28 mouse cellular contexts compared by ENCODE assay signal in genomic region chr6:113424187-113424586, GRCm38 (mm10). TPM values are rescaled to one million over a fixed set of nuclear protein-coding genes. Genes with fewer than 3 reads are reported as not detected.
A peak's percentile ranks its signal among the peaks of the same experiment; 100 is the strongest.
DNase-seq lines count a peak whose midpoint lies in the region; ATAC-seq and TF ChIP-seq lines count a peak whose summit lies in the region.
"Had no signal": no experiment of that assay in that cellular context is flagged by ENCODE, and none has a peak within 500 bp of the region (broad histone marks: within the 10 kb centered on the region; RNA-seq: fewer than 3 reads in every experiment).

No protein-coding gene starts in this region.

- ATAC-seq in heart, embryonic 12.5 days (ENCODE audit: insufficient number of reproducible peaks, low FRiP score) = no peak
- ATAC-seq in kidney, embryonic 14.5 days (ENCODE audit: low FRiP score, low TSS enrichment) = no peak
- no peak for ATAC-seq in kidney, embryonic 15.5 days (replicated peaks; ENCODE audit: low FRiP score)
- peak; percentile 30; the same call in 1 of the 2 replicates for ATAC-seq in stomach, embryonic 15.5 days (ENCODE audit: insufficient read depth, low FRiP score, low read depth)
- no peak for ATAC-seq in stomach, postnatal 0 days (ENCODE audit: low FRiP score, low TSS enrichment)
- ATAC-seq: CD4-positive, CD25-positive, alpha-beta regulatory T cell, adult 4 months; forebrain, embryonic 13.5 days; forebrain, embryonic 16.5 days had no signal

- intact Hi-C loops in heart, adult 2 months (cut with DNase I) = loop anchor here (5.0 kb wide), 1 partner anchor 252 kb away; no protein-coding TSS in a partner anchor

- no peaks in the 10 kb centered on the region for H3K27me3 ChIP-seq in heart, adult 2 months (ENCODE audit: control insufficient read depth, insufficient read depth, low read length)
- H3K27me3 ChIP-seq in heart, embryonic 12.5 days (replicated peaks) = no peaks in the 10 kb centered on the region
- no peaks in the 10 kb centered on the region for H3K27me3 ChIP-seq in kidney, adult 2 months (replicated peaks; ENCODE audit: control insufficient read depth, insufficient read depth, low read length)
- H3K27me3 ChIP-seq in kidney, embryonic 14.5 days (ENCODE audit: control insufficient read depth, insufficient read depth, low read length) = no peaks in the 10 kb centered on the region
- H3K27me3 ChIP-seq in kidney, embryonic 15.5 days = no peaks in the 10 kb centered on the region
- H3K27me3 ChIP-seq in stomach, embryonic 15.5 days (replicated peaks) = no peaks in the 10 kb centered on the region
- no peaks in the 10 kb centered on the region for H3K27me3 ChIP-seq in stomach, postnatal 0 days (ENCODE audit: control insufficient read depth, insufficient read depth, low read length)
- H3K27me3 ChIP-seq: hindbrain, embryonic 12.5 days; hindbrain, embryonic 15.5 days had no signal

- no peak overlapping the region for H3K9ac ChIP-seq in heart, adult 2 months (ENCODE audit: low read depth, low read length)
- H3K9ac ChIP-seq in heart, embryonic 12.5 days = no peak overlapping the region
- no peak overlapping the region for H3K9ac ChIP-seq in kidney, embryonic 14.5 days (ENCODE audit: low read depth, low read length)
- no peak overlapping the region for H3K9ac ChIP-seq in kidney, embryonic 15.5 days
- H3K9ac ChIP-seq in stomach, embryonic 15.5 days = no peak overlapping the region
- H3K9ac ChIP-seq in stomach, postnatal 0 days (ENCODE audit: low read length) = no peak overlapping the region
- H3K9ac ChIP-seq: forebrain, embryonic 13.5 days; hindbrain, embryonic 12.5 days; hindbrain, embryonic 15.5 days had no signal

- no peak overlapping the region for H3K27ac ChIP-seq in heart, adult 2 months
- no peak overlapping the region for H3K27ac ChIP-seq in heart, embryonic 12.5 days (ENCODE audit: poor library complexity, severe bottlenecking)
- H3K27ac ChIP-seq in kidney, adult 2 months (ENCODE audit: insufficient read depth, low read depth, low read length) = no peak overlapping the region
- H3K27ac ChIP-seq in kidney, embryonic 14.5 days (ENCODE audit: low read depth, low read length) = no peak overlapping the region
- H3K27ac ChIP-seq in kidney, embryonic 15.5 days = no peak overlapping the region
- H3K27ac ChIP-seq in stomach, embryonic 15.5 days = no peak overlapping the region
- no peak overlapping the region for H3K27ac ChIP-seq in stomach, postnatal 0 days (replicated peaks)
- H3K27ac ChIP-seq: forebrain, embryonic 10.5 days; forebrain, embryonic 13.5 days; heart, embryonic 10.5 days; hindbrain, embryonic 12.5 days; hindbrain, embryonic 15.5 days had no signal

- no peaks in the 10 kb centered on the region for H3K4me1 ChIP-seq in heart, adult 2 months (ENCODE audit: control insufficient read depth, insufficient read depth, low read length)
- H3K4me1 ChIP-seq in heart, embryonic 12.5 days (replicated peaks) = no peaks in the 10 kb centered on the region
- peaks cover 4% of the 10 kb centered on the region; the same call in 1 of the 2 replicates for H3K4me1 ChIP-seq in kidney, adult 2 months (ENCODE audit: control insufficient read depth, insufficient read depth, low read length)
- no peaks in the 10 kb centered on the region for H3K4me1 ChIP-seq in kidney, embryonic 14.5 days (ENCODE audit: control insufficient read depth, insufficient read depth, low read length)
- H3K4me1 ChIP-seq in kidney, embryonic 15.5 days = peaks cover 3% of the 10 kb centered on the region
- H3K4me1 ChIP-seq in stomach, embryonic 15.5 days = 0 out of 2 replicates have a peak, but pooled peaks cover 4% of the 10 kb centered on the region
- no peaks in the 10 kb centered on the region for H3K4me1 ChIP-seq in stomach, postnatal 0 days (replicated peaks; ENCODE audit: control insufficient read depth, insufficient read depth)
- H3K4me1 ChIP-seq: forebrain, embryonic 13.5 days; heart, embryonic 10.5 days had no signal

- 79% methylated on average over 7 of the region's 7 CpGs for WGBS in heart, adult 2 months
- WGBS in heart, embryonic 12.5 days = 69% methylated on average over 7 of the region's 7 CpGs
- 74% methylated on average over 7 of the region's 7 CpGs for WGBS in kidney, adult 2 months
- 82% methylated on average over 7 of the region's 7 CpGs for WGBS in kidney, embryonic 14.5 days
- WGBS in kidney, embryonic 15.5 days = 82% methylated on average over 7 of the region's 7 CpGs
- WGBS in stomach, embryonic 15.5 days = 70% methylated on average over 7 of the region's 7 CpGs
- WGBS in stomach, postnatal 0 days = 74% methylated on average over 7 of the region's 7 CpGs

- no peak overlapping the region for H3K4me2 ChIP-seq in heart, embryonic 12.5 days
- H3K4me2 ChIP-seq in kidney, embryonic 14.5 days (replicated peaks; ENCODE audit: low read depth, low read length) = no peak overlapping the region
- no peak overlapping the region for H3K4me2 ChIP-seq in kidney, embryonic 15.5 days
- H3K4me2 ChIP-seq in stomach, embryonic 15.5 days = no peak overlapping the region
- no peak overlapping the region for H3K4me2 ChIP-seq in stomach, postnatal 0 days (replicated peaks; ENCODE audit: low read depth)
- H3K4me2 ChIP-seq: forebrain, embryonic 13.5 days; hindbrain, embryonic 12.5 days; hindbrain, embryonic 15.5 days had no signal

- H3K4me3 ChIP-seq in heart, adult 2 months = no peak overlapping the region
- no peak overlapping the region for H3K4me3 ChIP-seq in heart, embryonic 12.5 days
- H3K4me3 ChIP-seq in kidney, adult 2 months (ENCODE audit: insufficient read depth, low read depth, low read length) = no peak overlapping the region
- no peak overlapping the region for H3K4me3 ChIP-seq in kidney, embryonic 14.5 days (ENCODE audit: low read length)
- no peak overlapping the region for H3K4me3 ChIP-seq in kidney, embryonic 15.5 days (replicated peaks)
- no peak overlapping the region for H3K4me3 ChIP-seq in stomach, embryonic 15.5 days (replicated peaks)
- H3K4me3 ChIP-seq in stomach, postnatal 0 days (ENCODE audit: low read depth, low read length) = no peak overlapping the region
- H3K4me3 ChIP-seq: forebrain, embryonic 10.5 days; forebrain, embryonic 13.5 days; heart, embryonic 10.5 days; hindbrain, embryonic 12.5 days; hindbrain, embryonic 15.5 days had no signal

- H3K79me2 ChIP-seq in heart, adult 2 months (replicated peaks; ENCODE audit: control insufficient read depth, insufficient read depth, low read length) = no peaks in the 10 kb centered on the region

- no peak for TF ChIP-seq EP300 in heart, adult 2 months (IDR thresholded peaks at IDR 0.05; ENCODE audit: insufficient read depth, low read depth, low read length)
- no peak for TF ChIP-seq EP300 in stomach, postnatal 0 days (optimal IDR thresholded peaks at IDR 0.05)

- peak; percentile 48 for TF ChIP-seq CTCF in heart, adult 2 months (IDR thresholded peaks at IDR 0.05)
- no peak for TF ChIP-seq CTCF in kidney, adult 2 months (conservative IDR thresholded peaks at IDR 0.05; ENCODE audit: insufficient read depth, insufficient read length, low read depth, low read length)
- TF ChIP-seq CTCF in stomach, postnatal 0 days (IDR thresholded peaks at IDR 0.05; ENCODE audit: low read depth) = no peak

- H3K9me3 ChIP-seq in heart, embryonic 12.5 days (replicated peaks) = no peaks in the 10 kb centered on the region
- peaks cover 4% of the 10 kb centered on the region; the same call in 1 of the 2 replicates for H3K9me3 ChIP-seq in kidney, embryonic 14.5 days (ENCODE audit: control insufficient read depth, low read length)
- H3K9me3 ChIP-seq in kidney, embryonic 15.5 days (replicated peaks) = peaks cover 3% of the 10 kb centered on the region; the same call in 1 of the 2 replicates
- H3K9me3 ChIP-seq in stomach, embryonic 15.5 days = no peaks in the 10 kb centered on the region
- H3K9me3 ChIP-seq in stomach, postnatal 0 days (ENCODE audit: control insufficient read depth, low read length) = no peaks in the 10 kb centered on the region
- H3K9me3 ChIP-seq: heart, embryonic 10.5 days; hindbrain, embryonic 12.5 days; hindbrain, embryonic 15.5 days had no signal

- no peaks in the 10 kb centered on the region for H3K36me3 ChIP-seq in heart, adult 2 months (ENCODE audit: control insufficient read depth, insufficient read depth, low read length)
- no peaks in the 10 kb centered on the region for H3K36me3 ChIP-seq in heart, embryonic 12.5 days
- H3K36me3 ChIP-seq in kidney, adult 2 months (ENCODE audit: control insufficient read depth, insufficient read depth, low read length) = no peaks in the 10 kb centered on the region
- no peaks in the 10 kb centered on the region for H3K36me3 ChIP-seq in kidney, embryonic 14.5 days (ENCODE audit: control insufficient read depth, insufficient read depth, low read length)
- no peaks in the 10 kb centered on the region for H3K36me3 ChIP-seq in kidney, embryonic 15.5 days
- no peaks in the 10 kb centered on the region for H3K36me3 ChIP-seq in stomach, embryonic 15.5 days
- no peaks in the 10 kb centered on the region for H3K36me3 ChIP-seq in stomach, postnatal 0 days (ENCODE audit: control insufficient read depth, insufficient read depth, low read length)
- H3K36me3 ChIP-seq: forebrain, embryonic 10.5 days; heart, embryonic 10.5 days; hindbrain, embryonic 12.5 days; hindbrain, embryonic 15.5 days had no signal

- no peak for DNase-seq in heart, adult 2 months
- peak; percentile 52 for DNase-seq in kidney, adult 2 months
- DNase-seq in kidney, postnatal 36 days = peak; percentile 32 to 49
- no peak for DNase-seq in stomach, postnatal 0 days (ENCODE audit: low spot score)
- DNase-seq: adrenal gland, adult 2 months; adrenal gland, postnatal 14 days; cerebellum, adult 11 months; cerebellum, adult 2 months; cerebellum, adult 9-11 months; cerebellum, postnatal 36 days; gastrocnemius, postnatal 14 days had no signal

- TF ChIP-seq POLR2A in heart, adult 2 months (IDR thresholded peaks at IDR 0.05; ENCODE audit: insufficient read depth, low read depth, low read length) = no peak
- no peak for TF ChIP-seq POLR2A in kidney, adult 2 months (IDR thresholded peaks at IDR 0.05; ENCODE audit: low read depth, low read length)

RNA-seq across cellular contexts. Expression of gene Rpusd3, which starts 5.0 kb away (rescaled TPM):
- 10 to 100 TPM in 1 of 2 experiments, 1 to 10 TPM in 1; 8.3 to 10.3 TPM for total RNA-seq in heart, adult 2 months (2021)
- 30.4 and 39.0 TPM in 2 replicates for polyA plus RNA-seq in heart, adult 2 months (2012; rRNA removed)
- 15.2 and 16.0 TPM in 2 replicates for polyA plus RNA-seq in heart, embryonic 12.5 days (2016; fragmentation: Nextera tagmentation; extraction: Ambion mirVana)
- polyA plus RNA-seq in kidney, adult 2 months (2012; rRNA removed) = 159 and 197 TPM in 2 replicates
- 29.0 and 30.5 TPM in 2 replicates for polyA plus RNA-seq in kidney, embryonic 14.5 days (2014; fragmentation: Nextera tagmentation; extraction: Ambion mirVana)
- polyA plus RNA-seq in kidney, embryonic 15.5 days (2015; fragmentation: Nextera tagmentation; extraction: Ambion mirVana) = 24.0 and 25.3 TPM in 2 replicates
- polyA plus RNA-seq in stomach, embryonic 15.5 days (2015; fragmentation: Nextera tagmentation; extraction: Ambion mirVana) = 15.9 and 20.8 TPM in 2 replicates
- 11.8 and 12.9 TPM in 2 replicates for polyA plus RNA-seq in stomach, postnatal 0 days (2015; fragmentation: Nextera tagmentation; extraction: Ambion mirVana)

RNA-seq across cellular contexts. Expression of gene Cidec, which starts 11.4 kb away (rescaled TPM):
- 10 to 100 TPM in 1 of 2 experiments, 1 to 10 TPM in 1; 7.8 to 10.6 TPM for total RNA-seq in heart, adult 2 months (2021)
- polyA plus RNA-seq in heart, adult 2 months (2012; rRNA removed) = 36.8 and 77.7 TPM in 2 replicates
- polyA plus RNA-seq in heart, embryonic 12.5 days (2016; fragmentation: Nextera tagmentation; extraction: Ambion mirVana) = not detected in 2 replicates
- 102 and 137 TPM in 2 replicates for polyA plus RNA-seq in kidney, adult 2 months (2012; rRNA removed)
- not detected in 2 replicates for polyA plus RNA-seq in kidney, embryonic 14.5 days (2014; fragmentation: Nextera tagmentation; extraction: Ambion mirVana)
- not detected in 2 replicates for polyA plus RNA-seq in kidney, embryonic 15.5 days (2015; fragmentation: Nextera tagmentation; extraction: Ambion mirVana)
- 2.3 and 3.8 TPM in 2 replicates for polyA plus RNA-seq in stomach, embryonic 15.5 days (2015; fragmentation: Nextera tagmentation; extraction: Ambion mirVana)
- polyA plus RNA-seq in stomach, postnatal 0 days (2015; fragmentation: Nextera tagmentation; extraction: Ambion mirVana) = 31.0 and 31.2 TPM in 2 replicates
- total RNA-seq: hematopoietic stem cell, adult 5-6 weeks; MEL had no signal
- polyA plus RNA-seq: C2C12; CD4-positive, CD25-positive, alpha-beta regulatory T cell, adult 4 months; embryonic facial prominence, embryonic 11.5 days; forebrain, embryonic 10.5 days; forebrain, embryonic 13.5 days; forebrain, embryonic 16.5 days; heart, embryonic 14.5 days; heart, postnatal 0 days; hindbrain, embryonic 12.5 days; hindbrain, embryonic 15.5 days had no signal

RNA-seq across cellular contexts. Expression of gene Jagn1, which starts 18.2 kb away (rescaled TPM):
- 10 to 100 TPM; 21.1 to 22.5 TPM for total RNA-seq in heart, adult 2 months (2021)
- polyA plus RNA-seq in heart, adult 2 months (2012; rRNA removed) = 43.3 and 57.2 TPM in 2 replicates
- polyA plus RNA-seq in heart, embryonic 12.5 days (2016; fragmentation: Nextera tagmentation; extraction: Ambion mirVana) = 58.5 and 61.1 TPM in 2 replicates
- 81.6 and 82.0 TPM in 2 replicates for polyA plus RNA-seq in kidney, adult 2 months (2012; rRNA removed)
- polyA plus RNA-seq in kidney, embryonic 14.5 days (2014; fragmentation: Nextera tagmentation; extraction: Ambion mirVana) = 95.9 and 103 TPM in 2 replicates
- 104 and 111 TPM in 2 replicates for polyA plus RNA-seq in kidney, embryonic 15.5 days (2015; fragmentation: Nextera tagmentation; extraction: Ambion mirVana)
- polyA plus RNA-seq in stomach, embryonic 15.5 days (2015; fragmentation: Nextera tagmentation; extraction: Ambion mirVana) = 84.2 and 91.1 TPM in 2 replicates
- 69.2 and 69.6 TPM in 2 replicates for polyA plus RNA-seq in stomach, postnatal 0 days (2015; fragmentation: Nextera tagmentation; extraction: Ambion mirVana)

RNA-seq across cellular contexts. Expression of gene Il17re, which starts 34.1 kb away (rescaled TPM):
- 1 to 10 TPM in 1 of 2 experiments, under 1 TPM in 1; 0.55 to 1.1 TPM for total RNA-seq in heart, adult 2 months (2021)
- polyA plus RNA-seq in heart, adult 2 months (2012; rRNA removed) = 1.2 and 1.9 TPM in 2 replicates
- polyA plus RNA-seq in heart, embryonic 12.5 days (2016; fragmentation: Nextera tagmentation; extraction: Ambion mirVana) = 0.94 and 1.3 TPM in 2 replicates
- 25.7 and 41.4 TPM in 2 replicates for polyA plus RNA-seq in kidney, adult 2 months (2012; rRNA removed)
- 3.5 and 6.1 TPM in 2 replicates for polyA plus RNA-seq in kidney, embryonic 14.5 days (2014; fragmentation: Nextera tagmentation; extraction: Ambion mirVana)
- polyA plus RNA-seq in kidney, embryonic 15.5 days (2015; fragmentation: Nextera tagmentation; extraction: Ambion mirVana) = 6.1 and 7.8 TPM in 2 replicates
- polyA plus RNA-seq in stomach, embryonic 15.5 days (2015; fragmentation: Nextera tagmentation; extraction: Ambion mirVana) = 16.8 and 18.2 TPM in 2 replicates
- 25.5 and 30.6 TPM in 2 replicates for polyA plus RNA-seq in stomach, postnatal 0 days (2015; fragmentation: Nextera tagmentation; extraction: Ambion mirVana)
- total RNA-seq: MEL had no signal
- polyA plus RNA-seq: C2C12; forebrain, embryonic 16.5 days had no signal

RNA-seq across cellular contexts. Expression of gene Ttll3, which starts 35.1 kb away (rescaled TPM):
- 1 to 10 TPM in 1 of 2 experiments, under 1 TPM in 1; 0.97 to 1.5 TPM for total RNA-seq in heart, adult 2 months (2021)
- 3.2 and 4.8 TPM in 2 replicates for polyA plus RNA-seq in heart, adult 2 months (2012; rRNA removed)
- 1.6 and 2.5 TPM in 2 replicates for polyA plus RNA-seq in heart, embryonic 12.5 days (2016; fragmentation: Nextera tagmentation; extraction: Ambion mirVana)
- 5.9 and 6.4 TPM in 2 replicates for polyA plus RNA-seq in kidney, adult 2 months (2012; rRNA removed)
- polyA plus RNA-seq in kidney, embryonic 14.5 days (2014; fragmentation: Nextera tagmentation; extraction: Ambion mirVana) = 2.0 and 2.4 TPM in 2 replicates
- polyA plus RNA-seq in kidney, embryonic 15.5 days (2015; fragmentation: Nextera tagmentation; extraction: Ambion mirVana) = 3.5 and 3.6 TPM in 2 replicates
- polyA plus RNA-seq in stomach, embryonic 15.5 days (2015; fragmentation: Nextera tagmentation; extraction: Ambion mirVana) = 2.9 and 3.2 TPM in 2 replicates
- polyA plus RNA-seq in stomach, postnatal 0 days (2015; fragmentation: Nextera tagmentation; extraction: Ambion mirVana) = 1.2 TPM in 2 replicates

Comparison
In these comparisons a context has a peak if more than half of its experiments do, and no peak if none do; other contexts are left out.
1. DNase-seq: peak in kidney, adult 2 months (single experiment) and kidney, postnatal 36 days (2 of 2); none in heart, adult 2 months (0 of 2) and stomach, postnatal 0 days (single experiment).